Mouse (Mus musculus): ENCODE results near the gene Cntnap1. TPM values are rescaled to one million over a fixed set of nuclear protein-coding genes. Genes with fewer than 3 reads are reported as not detected.
A peak's percentile ranks its signal among the peaks of the same experiment; 100 is the strongest.

Gene Cntnap1
- polyA plus RNA-seq, 1 experiment from 2014 or later = 0.57 TPM

GRCm38 (mm10) chr11:101167211-101167962 lies 2.9 kb upstream of the Cntnap1 start:
- 41% methylated on average over 19 of the region's 19 CpGs for WGBS
- H3K27ac ChIP-seq = no peak overlapping the region
- H3K4me2 ChIP-seq = no peak overlapping the region
- H3K9me3 ChIP-seq = no peaks in the 10 kb centered on the region
- H3K4me1 ChIP-seq = peaks cover 48% of the 10 kb centered on the region
- ATAC-seq (ENCODE audit: low FRiP score) = no peak
- peaks cover 17% of the 10 kb centered on the region for H3K36me3 ChIP-seq (replicated peaks)
- H3K4me3 ChIP-seq (replicated peaks) = no peak overlapping the region
- peaks cover 83% of the 10 kb centered on the region for H3K27me3 ChIP-seq
- H3K9ac ChIP-seq = no peak overlapping the region

GRCm38 (mm10) chr11:101167963-101168300 lies 2.4 kb upstream of the Cntnap1 start:
- Histone ChIP-seq H3K4me1 (peaks cover 52% of the 10 kb centered on the region), H3K4me3 (replicated peaks) (no peak overlapping the region), H3K27me3 (peaks cover 79% of the 10 kb centered on the region), H3K27ac (no peak overlapping the region), H3K9me3 (no peaks in the 10 kb centered on the region), H3K36me3 (replicated peaks) (peaks cover 17% of the 10 kb centered on the region), H3K4me2 (no peak overlapping the region), H3K9ac (no peak overlapping the region)
- WGBS = 41% methylated on average over 8 of the region's 8 CpGs
- ATAC-seq (ENCODE audit: low FRiP score) = no peak

GRCm38 (mm10) chr11:101168301-101168980 lies 1.9 kb upstream of the Cntnap1 start:
- H3K4me2 ChIP-seq = no peak overlapping the region
- 66% methylated on average over 18 of the region's 18 CpGs for WGBS

GRCm38 (mm10) chr11:101169301-101170107 lies 819 bp upstream of the Cntnap1 start:
- Histone ChIP-seq H3K36me3 (replicated peaks) (peaks cover 17% of the 10 kb centered on the region), H3K27me3 (peaks cover 79% of the 10 kb centered on the region), H3K4me2 (peak overlapping the region; percentile 89), H3K27ac (no peak overlapping the region), H3K4me3 (replicated peaks) (peak overlapping the region; percentile 67), H3K9ac (peak overlapping the region; percentile 74), H3K9me3 (no peaks in the 10 kb centered on the region), H3K4me1 (peaks cover 57% of the 10 kb centered on the region)
- no peak for ATAC-seq (ENCODE audit: low FRiP score)
- WGBS = 12% methylated on average over 16 of the region's 17 CpGs

More at GRCm38 (mm10) chr11:101168301-101168980, 1.9 kb upstream of the Cntnap1 start:
- no peak for ATAC-seq (ENCODE audit: low FRiP score)
- Histone ChIP-seq H3K27me3 (peaks cover 79% of the 10 kb centered on the region), H3K27ac (no peak overlapping the region), H3K36me3 (replicated peaks) (peaks cover 17% of the 10 kb centered on the region), H3K9me3 (no peaks in the 10 kb centered on the region), H3K9ac (peak overlapping the region; percentile 7; the same call in 1 of the 2 replicates), H3K4me1 (peaks cover 57% of the 10 kb centered on the region), H3K4me3 (replicated peaks) (no peak overlapping the region)

GRCm38 (mm10) chr11:101170811-101171610 lies 688 bp downstream of the Cntnap1 start, which contains the start of gene Plekhh3:
Plekhh3 (minus strand) TSS chr11:101171351.
- Histone ChIP-seq H3K27ac (peak within 1 kb of the TSS; percentile 78), H3K36me3 (replicated peaks) (peaks cover 17% of the 10 kb centered on the region), H3K9me3 (no peaks in the 10 kb centered on the region), H3K4me2 (peak within 1 kb of the TSS; percentile 89), H3K27me3 (peaks cover 79% of the 10 kb centered on the region), H3K4me3 (replicated peaks) (peak within 1 kb of the TSS; percentile 67), H3K9ac (peak within 1 kb of the TSS; percentile 74), H3K4me1 (peaks cover 68% of the 10 kb centered on the region)
- ATAC-seq (ENCODE audit: low FRiP score) = peak; percentile 96
- under 1% methylated on average over 49 of the region's 50 CpGs for WGBS

GRCm38 (mm10) chr11:101171721-101172433 lies 1.6 kb downstream of the Cntnap1 start:
- Histone ChIP-seq H3K27ac (peak overlapping the region; percentile 78), H3K9me3 (no peaks in the 10 kb centered on the region), H3K36me3 (replicated peaks) (peaks cover 11% of the 10 kb centered on the region), H3K9ac (peak overlapping the region; percentile 56), H3K4me1 (peaks cover 76% of the 10 kb centered on the region), H3K4me3 (replicated peaks) (peak overlapping the region; percentile 45), H3K4me2 (peak overlapping the region; percentile 89), H3K27me3 (peaks cover 79% of the 10 kb centered on the region)
- WGBS = under 1% methylated on average over 31 of the region's 31 CpGs
- peak; percentile 54 for ATAC-seq (ENCODE audit: low FRiP score)

- peak overlapping the region; percentile 56 for H3K9ac ChIP-seq
- peak overlapping the region; percentile 45 for H3K4me3 ChIP-seq (replicated peaks)
- H3K36me3 ChIP-seq (replicated peaks) = peaks cover 6% of the 10 kb centered on the region
- peaks cover 82% of the 10 kb centered on the region for H3K4me1 ChIP-seq
- H3K9me3 ChIP-seq = no peaks in the 10 kb centered on the region
- peak overlapping the region; percentile 78 for H3K27ac ChIP-seq
- H3K4me2 ChIP-seq = peak overlapping the region; percentile 89
- ATAC-seq (ENCODE audit: low FRiP score) = no peak
- WGBS = 12% methylated on average over 5 of the region's 5 CpGs
- peaks cover 79% of the 10 kb centered on the region for H3K27me3 ChIP-seq
Measured at GRCm38 (mm10) chr11:101172434-101172815, 2.1 kb downstream of the Cntnap1 start.

GRCm38 (mm10) chr11:101173112-101173511 lies 2.8 kb downstream of the Cntnap1 start:
- Histone ChIP-seq H3K36me3 (replicated peaks) (no peaks in the 10 kb centered on the region), H3K4me2 (peak overlapping the region; percentile 60), H3K9ac (0 out of 2 replicates have a peak overlapping the region, but pooled peaks have one; percentile 58), H3K4me3 (replicated peaks) (peak overlapping the region; percentile 28; the same call in 1 of the 2 replicates), H3K27ac (no peak overlapping the region), H3K4me1 (peaks cover 83% of the 10 kb centered on the region), H3K9me3 (no peaks in the 10 kb centered on the region), H3K27me3 (peaks cover 79% of the 10 kb centered on the region)
- ATAC-seq (ENCODE audit: low FRiP score) = no peak
- WGBS = 8% methylated on average over 11 of the region's 11 CpGs

- H3K9me3 ChIP-seq = no peaks in the 10 kb centered on the region
- peak overlapping the region; percentile 60 for H3K4me2 ChIP-seq
- no peaks in the 10 kb centered on the region for H3K36me3 ChIP-seq (replicated peaks)
- H3K27ac ChIP-seq = no peak overlapping the region
- H3K9ac ChIP-seq = peak overlapping the region; percentile 58
- ATAC-seq (ENCODE audit: low FRiP score) = peak; percentile 58
- H3K4me1 ChIP-seq = peaks cover 78% of the 10 kb centered on the region
- H3K27me3 ChIP-seq = peaks cover 79% of the 10 kb centered on the region
- WGBS = under 1% methylated on average over 61 of the region's 61 CpGs
- peak overlapping the region; percentile 28 for H3K4me3 ChIP-seq (replicated peaks)
Measured at GRCm38 (mm10) chr11:101173631-101174388, 3.5 kb downstream of the Cntnap1 start.

GRCm38 (mm10) chr11:101174389-101174745 lies 4.0 kb downstream of the Cntnap1 start:
- H3K4me2 ChIP-seq = peak overlapping the region; percentile 60
- no peaks in the 10 kb centered on the region for H3K36me3 ChIP-seq (replicated peaks)
- 31% methylated on average over 9 of the region's 9 CpGs for WGBS
- H3K4me1 ChIP-seq = peaks cover 73% of the 10 kb centered on the region
- ATAC-seq (ENCODE audit: low FRiP score) = no peak
- no peaks in the 10 kb centered on the region for H3K9me3 ChIP-seq
- 0 out of 2 replicates have a peak overlapping the region, but pooled peaks have one; percentile 58 for H3K9ac ChIP-seq
- peak overlapping the region; percentile 28 for H3K4me3 ChIP-seq (replicated peaks)
- H3K27me3 ChIP-seq = peaks cover 79% of the 10 kb centered on the region
- no peak overlapping the region for H3K27ac ChIP-seq
